Mouse (Mus musculus) right cerebral cortex, postnatal 4 days (tissue): ENCODE measurements at regions not wholly inside any gene's neighbourhood (a gene's known extent, or its start where the extent isn't known, plus 50 kb on each side); places are given as distances from the start of the nearest gene placed in this dataset.

ENCODE experiments used
- DNase-seq: peaks from one replicate; pipeline ENCODE4 v3.0.0-alpha.2; 2022

GRCm38 (mm10) chr5:91198620-91199019 is 59.2 kb downstream of the Areg start:
- DNase-seq, result peak; percentile 8

GRCm38 (mm10) chr5:91200448-91200847 is 61.0 kb downstream of the Areg start:
- no peak for DNase-seq

DNA sequence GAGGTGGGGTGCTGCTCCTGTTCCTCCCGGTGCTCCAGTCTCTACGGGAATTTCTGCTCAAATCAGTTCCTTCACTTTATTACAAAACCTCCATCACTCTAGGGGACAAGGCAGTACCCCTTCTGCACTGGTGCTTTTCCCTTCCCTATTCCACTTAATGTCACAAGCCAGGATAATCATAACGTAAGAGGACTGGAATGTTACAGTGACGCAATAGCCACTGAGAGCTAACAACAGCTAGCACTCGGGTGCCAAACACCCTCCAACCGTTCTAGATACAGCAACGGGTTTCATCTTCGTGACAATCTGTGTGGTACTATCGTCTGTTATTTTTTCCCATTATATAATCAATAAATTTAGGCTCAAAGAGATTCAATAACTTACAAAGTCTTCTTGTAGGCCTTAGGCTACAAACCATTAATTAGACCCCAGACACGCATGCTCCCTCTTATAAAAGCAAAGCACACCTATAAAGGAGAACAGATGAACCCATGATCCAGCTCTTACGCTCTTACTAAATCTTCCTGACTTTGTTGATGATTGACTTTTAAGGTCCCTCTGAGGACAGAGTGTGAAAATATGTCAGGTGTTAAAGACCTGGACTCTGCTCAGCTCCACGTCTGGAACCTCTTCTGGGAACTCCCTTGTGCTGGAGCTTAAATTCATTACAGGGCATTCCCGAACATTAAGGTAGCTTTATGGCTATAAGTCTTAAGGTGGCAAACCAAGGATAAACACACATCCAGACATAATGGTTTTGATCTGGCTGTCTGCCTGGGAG is 65.0 kb downstream of the Areg start:
- DNase-seq, result no peak

- no peak for DNase-seq
Measured at GRCm38 (mm10) chr5:91205350-91205880, 66.0 kb downstream of the Areg start.

DNA sequence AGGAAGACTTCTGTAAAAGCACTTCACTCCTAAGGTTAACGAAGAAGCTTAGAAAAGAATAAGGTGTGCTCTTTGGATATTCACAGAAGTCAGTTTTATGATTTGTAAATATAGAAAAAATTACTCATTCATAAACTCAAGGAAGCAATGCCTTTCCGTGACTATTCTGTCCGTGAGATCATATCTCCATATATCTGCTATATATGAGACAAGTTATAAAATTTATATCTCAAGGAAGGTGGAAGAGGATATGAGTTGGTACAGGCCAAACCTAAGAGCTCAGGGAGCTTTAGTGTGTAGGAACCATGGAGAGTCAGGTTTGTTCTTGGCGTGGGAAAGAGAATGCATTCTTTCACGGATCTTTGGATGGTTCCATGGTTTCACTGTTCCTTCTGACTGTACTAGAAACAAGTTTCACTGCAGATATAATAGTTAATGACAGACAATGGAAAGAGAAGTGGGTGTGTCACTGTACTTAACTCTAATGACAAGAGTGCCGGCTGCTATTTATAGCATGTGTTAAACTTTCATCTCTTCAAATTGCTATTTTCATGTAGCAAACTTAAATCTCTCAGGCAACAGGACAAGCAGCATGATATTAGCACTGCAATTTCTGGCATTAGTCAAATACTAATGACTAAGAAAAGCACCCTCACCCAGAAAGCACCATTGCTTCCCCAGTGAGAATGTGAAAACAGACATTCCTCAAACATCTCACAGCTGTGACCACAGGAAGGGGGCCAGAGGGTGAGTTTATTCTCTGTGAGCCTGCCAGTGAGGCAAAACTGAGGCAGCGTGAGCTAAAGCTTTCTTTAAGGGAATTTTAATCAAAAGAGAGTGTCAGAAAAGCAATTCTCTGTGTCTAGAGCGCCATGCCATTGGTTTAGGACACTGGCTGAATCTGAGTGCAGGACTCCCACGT is 67.4 kb downstream of the Areg start:
- no peak for DNase-seq

DNA sequence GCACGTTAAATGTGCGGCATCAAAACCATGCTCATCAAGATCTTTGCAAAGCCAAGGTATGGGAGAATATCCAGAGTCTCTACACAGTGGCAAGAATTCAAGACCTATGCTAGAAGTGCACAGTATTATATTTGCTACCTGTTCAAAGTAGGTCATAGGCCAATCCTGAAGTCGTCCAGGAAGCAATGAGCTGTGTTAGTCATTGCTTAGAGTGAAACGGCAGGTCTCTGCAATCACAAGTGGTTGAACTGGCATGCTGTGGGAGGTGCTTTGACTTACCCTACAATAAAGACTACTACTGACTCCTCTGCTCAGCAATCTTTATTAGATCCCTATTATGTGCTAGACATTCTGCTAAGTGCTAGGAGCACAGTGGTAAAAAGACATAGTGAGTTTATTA is 80.8 kb downstream of the Areg start:
- no peak for DNase-seq

DNA sequence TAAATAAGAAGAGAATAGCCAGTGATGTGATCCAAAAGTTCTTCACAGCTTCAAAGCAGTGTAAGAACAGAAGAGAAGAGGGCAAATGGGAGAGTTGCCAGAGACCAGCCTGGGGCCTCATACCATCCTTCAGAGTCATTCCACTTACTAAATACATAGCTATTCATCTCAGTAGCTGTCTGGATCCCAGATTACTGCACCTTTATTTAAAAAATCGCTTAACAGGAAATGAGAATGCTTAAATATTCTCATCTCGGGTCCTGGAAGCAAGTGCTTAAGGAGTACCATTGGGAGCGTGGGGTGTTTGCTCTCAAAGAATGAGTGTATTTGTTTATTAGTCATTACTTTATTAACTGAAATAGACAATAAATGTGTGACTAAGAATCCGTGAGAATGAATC is 102.3 kb downstream of the Areg start:
- DNase-seq, result no peak

GRCm38 (mm10) chr5:91247444-91247843 is 108.0 kb downstream of the Areg start:
- DNase-seq, result no peak

DNA sequence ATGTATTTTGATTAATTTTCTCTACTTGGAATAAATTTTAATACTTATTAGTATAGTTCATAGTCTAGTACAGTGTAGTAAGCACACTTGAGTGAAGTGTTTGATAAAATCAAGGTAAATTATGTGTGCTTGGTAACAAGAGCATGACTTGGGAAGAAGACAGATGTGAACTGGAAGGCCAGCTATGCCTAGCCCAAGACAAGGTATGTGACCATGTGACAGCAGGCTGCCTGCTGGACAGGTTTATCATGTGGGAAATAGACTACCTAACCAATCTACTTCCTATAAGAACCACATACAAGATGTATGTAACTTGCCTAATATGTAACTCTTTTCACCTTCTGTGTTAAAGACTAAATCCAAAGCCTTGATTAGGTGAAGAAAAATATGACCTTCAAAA is 122.5 kb downstream of the Areg start:
- DNase-seq, result no peak

DNA sequence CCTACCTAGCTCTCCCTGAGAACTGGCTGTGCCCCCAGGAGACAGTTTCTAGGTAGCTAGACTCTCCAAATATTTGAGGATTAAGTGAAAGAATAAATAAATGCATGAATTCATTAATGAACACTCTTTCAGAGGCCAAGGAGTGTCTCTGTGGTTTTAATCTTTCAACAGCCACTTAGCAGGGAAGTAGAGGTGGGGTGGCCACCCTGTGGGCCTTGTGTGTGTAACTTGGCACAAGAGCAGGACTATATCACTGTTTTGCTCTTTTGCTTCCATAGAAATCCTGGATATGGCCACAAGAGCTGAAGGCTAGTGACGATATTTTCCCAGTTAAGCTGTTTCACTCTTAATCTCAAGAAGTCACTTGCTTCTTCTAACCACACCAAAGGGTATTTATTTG is 123.1 kb downstream of the Areg start:
- DNase-seq, result no peak

DNA sequence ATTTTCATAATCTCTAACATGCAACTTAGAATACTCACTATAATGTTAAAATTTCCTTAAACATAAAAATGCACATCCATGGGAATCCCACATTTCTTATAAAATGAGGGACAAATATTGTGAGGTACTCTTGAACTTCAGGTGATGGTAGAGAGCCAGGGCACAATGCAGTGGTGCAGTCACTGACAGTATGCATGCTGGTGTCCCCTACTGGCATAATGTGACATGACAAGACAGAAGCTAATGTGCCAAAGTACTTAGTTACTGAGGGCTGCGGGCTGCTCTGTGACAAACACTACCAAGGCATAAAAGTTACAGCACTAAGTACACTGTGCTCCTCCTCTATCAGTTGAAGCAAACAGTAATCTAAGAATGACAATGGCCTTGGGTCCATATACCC is 131.3 kb downstream of the Areg start:
- no peak for DNase-seq

- DNase-seq, result no peak
Measured at GRCm38 (mm10) chr5:91271416-91271815, 131.4 kb downstream of the Btc start.

DNA sequence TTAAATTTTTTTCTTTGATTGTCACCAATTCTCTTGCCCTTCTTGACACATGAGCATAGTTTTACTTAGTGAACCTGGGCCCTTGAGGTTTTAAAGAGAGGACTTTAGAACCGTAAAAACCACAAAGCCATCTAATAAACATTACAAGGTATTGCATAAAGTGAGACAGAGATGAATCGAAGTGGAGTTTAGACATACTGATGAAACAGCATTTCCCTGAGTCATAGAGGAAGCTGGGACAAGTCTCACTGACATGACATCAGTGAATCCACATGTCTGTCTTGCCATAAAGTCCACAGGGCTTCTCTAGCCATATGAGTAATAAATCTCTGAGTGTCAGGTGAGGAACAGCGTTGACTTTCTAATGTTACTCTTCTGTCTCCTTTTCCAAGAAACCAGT is 128.4 kb downstream of the Btc start:
- no peak for DNase-seq

DNA sequence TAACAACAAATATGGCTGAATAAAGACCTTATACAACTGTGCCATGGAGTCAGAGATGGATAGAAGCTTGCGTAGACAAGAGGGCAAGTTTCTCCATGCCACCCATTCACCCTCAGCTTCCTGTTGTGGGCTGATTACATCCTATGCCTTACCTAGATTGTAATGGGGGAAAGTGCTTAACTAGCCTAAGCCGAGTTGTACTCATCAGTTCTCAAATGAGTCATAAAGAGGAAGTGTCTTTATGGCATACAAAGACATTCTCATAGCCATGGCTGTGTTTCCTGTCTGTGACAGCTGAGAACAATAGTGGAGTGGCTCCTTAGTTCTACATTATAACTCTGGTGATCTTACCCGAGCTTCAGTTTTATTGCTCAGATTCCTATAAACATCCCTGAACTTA is 124.3 kb downstream of the Btc start:
- DNase-seq, result no peak

GRCm38 (mm10) chr5:91279464-91279863 is 123.3 kb downstream of the Btc start:
- DNase-seq, result no peak

DNA sequence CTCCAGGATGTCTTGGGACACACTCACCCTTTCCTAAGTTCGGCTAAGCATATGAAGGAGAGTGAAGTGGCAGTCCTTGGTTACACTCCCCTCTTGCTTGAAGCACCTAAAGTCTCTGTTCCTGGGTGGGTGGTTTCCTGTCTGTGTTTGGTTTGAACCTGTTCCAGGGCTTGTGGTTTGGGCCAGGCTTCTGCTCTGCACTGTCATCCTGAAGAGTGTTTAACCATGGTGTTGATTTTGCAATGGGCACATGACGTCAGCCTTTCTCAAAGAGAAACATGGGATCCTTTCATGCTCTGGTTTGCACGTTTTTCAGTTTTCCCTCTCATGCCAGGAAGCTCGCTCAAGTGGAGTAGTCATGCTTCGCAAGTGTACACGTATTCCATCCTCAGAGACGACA is 119.8 kb downstream of the Btc start:
- DNase-seq, result no peak

DNA sequence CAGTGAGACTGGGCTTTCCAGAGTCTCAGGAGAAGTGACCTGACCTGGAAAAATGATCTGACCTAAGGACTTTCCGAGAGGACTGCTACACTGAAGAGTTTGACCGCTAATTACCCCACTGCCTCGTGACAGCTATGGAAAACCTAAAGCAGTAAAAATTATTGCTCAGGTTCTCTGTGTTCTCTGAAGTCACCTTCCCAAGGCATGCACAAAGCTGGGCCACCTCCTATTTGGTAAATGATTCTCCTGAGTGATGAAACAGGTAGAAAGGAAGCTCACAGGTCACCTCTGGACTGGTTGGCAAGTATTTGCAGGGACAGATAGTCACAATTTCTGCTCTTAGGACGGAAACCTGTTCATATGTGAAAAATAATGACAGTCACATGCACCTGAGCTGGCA is 109.7 kb downstream of the Btc start:
- DNase-seq, result no peak

DNA sequence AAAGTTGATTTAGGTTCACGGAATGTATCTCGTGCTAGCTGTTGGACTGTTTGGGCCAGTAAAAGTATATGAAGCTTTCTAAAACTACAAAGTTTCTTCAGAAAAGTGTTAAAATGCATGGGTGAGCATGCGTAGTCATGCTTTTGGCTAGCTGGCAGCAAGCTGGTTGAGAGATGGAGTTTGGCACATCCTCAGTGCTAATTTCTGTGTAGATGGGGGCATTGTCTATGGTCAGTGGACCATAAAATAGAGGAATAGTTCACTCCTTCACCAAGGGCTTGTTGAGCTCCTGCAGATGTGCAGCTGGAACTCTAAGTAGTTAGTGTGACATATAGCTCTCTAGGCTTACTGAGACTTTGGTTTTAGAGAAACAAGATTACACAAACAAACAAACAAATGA is 107.8 kb downstream of the Btc start:
- DNase-seq, result no peak

DNA sequence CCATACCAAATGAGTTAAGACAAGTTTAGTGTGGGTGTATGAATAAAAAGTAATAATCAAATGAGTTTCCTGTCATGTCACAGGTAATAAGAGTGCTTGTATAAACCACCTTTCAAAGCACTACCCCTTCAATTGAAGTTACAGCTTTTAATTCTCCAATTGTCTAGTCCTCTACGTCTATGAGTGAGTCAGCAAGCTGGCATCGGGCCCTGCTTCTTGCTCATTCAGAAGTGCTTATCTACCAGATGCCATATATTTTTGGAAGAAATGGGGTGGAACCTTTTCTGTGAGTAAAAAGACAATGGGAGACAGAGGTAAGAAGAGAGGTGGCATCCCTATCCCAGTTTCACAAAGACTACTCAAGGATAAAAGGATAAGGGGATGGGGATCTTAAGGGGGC is 105.7 kb downstream of the Btc start:
- no peak for DNase-seq

GRCm38 (mm10) chr5:91302114-91302513 is 100.7 kb downstream of the Btc start:
- DNase-seq, result no peak

DNA sequence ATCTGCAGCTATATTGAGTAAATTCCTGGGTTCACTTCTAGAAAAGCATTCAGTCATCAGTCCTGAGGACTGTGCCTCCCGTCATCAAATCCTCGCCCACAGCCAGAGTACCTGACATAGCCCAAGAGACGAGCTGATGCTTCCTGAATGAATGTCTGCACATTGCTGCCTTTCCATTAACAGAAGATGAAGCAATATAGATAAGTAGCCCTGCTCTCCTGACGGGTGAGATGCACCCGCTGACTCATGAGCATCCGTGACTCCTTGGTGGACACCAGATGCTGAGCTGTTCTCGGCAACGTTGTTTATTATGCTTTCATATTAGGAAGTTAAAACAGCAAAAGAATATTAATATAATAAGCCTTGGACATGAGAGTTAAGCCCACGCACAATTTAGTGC is 99.9 kb downstream of the Btc start:
- no peak for DNase-seq

DNA sequence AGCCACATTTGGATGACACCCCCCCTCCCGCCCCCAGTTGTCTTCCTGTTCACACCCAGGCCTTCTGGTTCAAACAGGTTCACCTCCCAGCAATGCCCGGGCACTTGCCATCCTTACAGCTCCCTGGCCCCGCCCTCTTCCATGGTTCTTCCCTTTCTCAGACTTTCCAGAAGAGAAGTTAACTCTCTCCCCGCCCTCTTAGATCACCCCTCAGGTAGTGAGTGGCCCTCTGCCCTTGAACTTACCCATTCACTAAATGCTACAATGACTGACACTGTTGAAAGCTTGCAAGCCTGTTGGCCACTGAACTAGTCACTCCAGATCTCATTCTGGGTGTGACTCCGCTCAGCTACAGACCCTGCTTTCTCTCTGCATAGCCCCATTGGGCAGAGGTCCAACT is 99.1 kb downstream of the Btc start:
- DNase-seq, result no peak

- no peak for DNase-seq
Measured at GRCm38 (mm10) chr5:91307031-91307430, 95.8 kb downstream of the Btc start.
